ENCODE assay signal across 19 mouse cellular contexts in the genomic region with DNA sequence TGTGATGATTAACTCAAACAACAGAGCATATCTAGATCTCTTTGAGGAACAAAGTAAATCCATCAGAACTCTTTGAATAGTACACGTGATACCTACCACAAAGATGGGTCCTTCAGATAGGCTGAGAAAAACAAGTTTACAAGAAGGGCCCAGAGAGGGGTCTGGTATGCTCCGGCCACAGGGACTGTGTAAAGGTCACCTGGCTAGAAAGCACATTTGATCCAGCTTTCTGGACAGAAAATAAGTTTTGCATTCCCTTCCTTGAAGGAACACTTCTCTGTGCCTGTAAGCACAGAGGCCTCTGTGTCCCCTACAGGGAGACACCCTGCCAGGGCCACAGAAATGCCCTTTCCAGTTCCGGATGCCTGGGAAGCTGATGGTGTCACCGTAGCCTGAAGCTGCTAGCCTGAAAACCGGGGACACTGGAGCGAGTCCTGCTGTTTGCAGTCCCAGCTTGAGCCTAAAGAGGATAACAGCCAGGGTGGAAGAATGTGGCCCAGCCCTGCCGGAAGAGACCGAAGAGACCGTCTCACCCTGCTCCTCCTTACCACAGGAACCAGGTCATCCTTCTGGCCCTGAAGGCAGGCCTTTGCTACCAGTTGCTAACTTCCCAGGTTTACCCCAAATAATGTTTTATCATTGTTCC. TPM values are rescaled to one million over a fixed set of nuclear protein-coding genes. Genes with fewer than 3 reads are reported as not detected.
DNase-seq lines count a peak whose midpoint lies in the region; TF ChIP-seq lines count a peak whose summit lies in the region.
"Had no signal": no experiment of that assay in that cellular context is flagged by ENCODE, and none has a peak within 500 bp of the region (broad histone marks: within the 10 kb centered on the region; RNA-seq: fewer than 3 reads in every experiment).

No protein-coding gene starts in this region.

- TF ChIP-seq CTCF in small intestine, adult 2 months (IDR thresholded peaks at IDR 0.05; ENCODE audit: extremely low read depth, insufficient read length, insufficient replicate concordance, low read depth, low read length): no peak

- no peaks in the 10 kb centered on the region for H3K27me3 ChIP-seq in heart, embryonic 10.5 days (ENCODE audit: insufficient read depth, poor library complexity, severe bottlenecking)
- no peaks in the 10 kb centered on the region for H3K27me3 ChIP-seq in small intestine, adult 2 months (ENCODE audit: control insufficient read depth, insufficient read depth, low read length)
- H3K27me3 ChIP-seq: embryonic facial prominence, embryonic 15.5 days; heart, embryonic 13.5 days; liver, embryonic 13.5 days; lung, embryonic 15.5 days had no signal

- WGBS in heart, embryonic 10.5 days: 42% methylated on average over 9 of the region's 9 CpGs
- 77% methylated on average over 9 of the region's 9 CpGs for WGBS in small intestine, adult 2 months

- no peaks in the 10 kb centered on the region for H3K9me3 ChIP-seq in heart, embryonic 10.5 days
- H3K9me3 ChIP-seq: embryonic facial prominence, embryonic 15.5 days; forebrain, embryonic 10.5 days; heart, embryonic 13.5 days; liver, embryonic 13.5 days; lung, embryonic 15.5 days had no signal

- DNase-seq in heart, embryonic 10.5 days (ENCODE audit: low spot score): no peak
- DNase-seq in heart, adult 9 months (ENCODE audit: low spot score in 2 of 2): no peak
- DNase-seq in kidney, postnatal 10 days: peak; percentile 38
- no peak for DNase-seq in kidney, adult 11 months
- DNase-seq in ZHBTc4 (ENCODE audit: low read depth, low spot score): peak; percentile 46
- DNase-seq in frontal cortex, adult 2 months (ENCODE audit: extremely low spot score in 1 of 2, low spot score in 1 of 2): no peak
- DNase-seq in right cerebral cortex, adult 18-20 months: no peak
- DNase-seq: cerebellum, postnatal 10 days; gastrocnemius, postnatal 10 days; heart, postnatal 36 days; liver, embryonic 13.5 days; thymus, adult 18-20 months had no signal

- no peak overlapping the region for H3K4me3 ChIP-seq in heart, embryonic 10.5 days
- H3K4me3 ChIP-seq in small intestine, adult 2 months (ENCODE audit: low read depth, low read length): no peak overlapping the region
- H3K4me3 ChIP-seq: embryonic facial prominence, embryonic 15.5 days; forebrain, embryonic 10.5 days; heart, embryonic 13.5 days; layer of hippocampus, adult 2 months; liver, embryonic 13.5 days; lung, embryonic 15.5 days had no signal

- peaks cover 30% of the 10 kb centered on the region for H3K4me1 ChIP-seq in heart, embryonic 10.5 days
- peaks cover 18% of the 10 kb centered on the region for H3K4me1 ChIP-seq in small intestine, adult 2 months (ENCODE audit: control insufficient read depth, insufficient read depth, insufficient read length, low read length)

- H3K36me3 ChIP-seq in heart, embryonic 10.5 days: no peaks in the 10 kb centered on the region
- no peaks in the 10 kb centered on the region for H3K36me3 ChIP-seq in small intestine, adult 2 months (ENCODE audit: control insufficient read depth, insufficient read depth, low read length)
- H3K36me3 ChIP-seq: embryonic facial prominence, embryonic 15.5 days; forebrain, embryonic 10.5 days; heart, embryonic 13.5 days; liver, embryonic 13.5 days; lung, embryonic 15.5 days had no signal

- TF ChIP-seq POLR2A in small intestine, adult 2 months (IDR thresholded peaks at IDR 0.05; ENCODE audit: low read depth, low read length): no peak

- H3K27ac ChIP-seq in heart, embryonic 10.5 days: 0 out of 2 replicates have a peak overlapping the region, but pooled peaks have one; percentile 30
- H3K27ac ChIP-seq in small intestine, adult 2 months (ENCODE audit: insufficient read depth, low read depth, low read length): peak overlapping the region; percentile 9; the same call in 1 of the 2 replicates
- H3K27ac ChIP-seq: embryonic facial prominence, embryonic 15.5 days; forebrain, embryonic 10.5 days; heart, embryonic 13.5 days; layer of hippocampus, adult 2 months; liver, embryonic 13.5 days; lung, embryonic 15.5 days had no signal

RNA-seq across cellular contexts. Expression of a gene that starts 31.1 kb away (rescaled TPM):
- not detected in 2 replicates for polyA plus RNA-seq in heart, embryonic 10.5 days (2016; fragmentation: Nextera tagmentation; extraction: Ambion mirVana)
- polyA plus RNA-seq in small intestine, adult 2 months (2012; rRNA removed): 9.7 and 16.7 TPM in 2 replicates
- 5.0 and 6.7 TPM in 2 replicates for polyA plus RNA-seq in frontal cortex, adult 2 months (2012; rRNA removed)
- polyA plus RNA-seq: limb, embryonic 11.5 days had no signal

RNA-seq across cellular contexts. Expression of a gene that starts 48.1 kb away (rescaled TPM):
- 177 and 178 TPM in 2 replicates for polyA plus RNA-seq in heart, embryonic 10.5 days (2016; fragmentation: Nextera tagmentation; extraction: Ambion mirVana)
- 426 and 624 TPM in 2 replicates for polyA plus RNA-seq in small intestine, adult 2 months (2012; rRNA removed)
- 62.2 and 64.4 TPM in 2 replicates for polyA plus RNA-seq in frontal cortex, adult 2 months (2012; rRNA removed)

Comparison
In these comparisons a context has a peak if more than half of its experiments do, and no peak if none do; other contexts are left out.
1. DNase-seq: peak in kidney, postnatal 10 days (single experiment) and ZHBTc4 (single experiment); none in heart, embryonic 10.5 days (single experiment), heart, adult 9 months (0 of 2), kidney, adult 11 months (single experiment), frontal cortex, adult 2 months (0 of 2) and right cerebral cortex, adult 18-20 months (single experiment).